Mouse (Mus musculus) layer of hippocampus, adult 9-11 months (tissue): Measurements from ENCODE around the gene Tigit.

Experiments
- DNase-seq: peaks from one replicate; pipeline ENCODE4 v3.0.0; 2022

Tigit gene

DNA sequence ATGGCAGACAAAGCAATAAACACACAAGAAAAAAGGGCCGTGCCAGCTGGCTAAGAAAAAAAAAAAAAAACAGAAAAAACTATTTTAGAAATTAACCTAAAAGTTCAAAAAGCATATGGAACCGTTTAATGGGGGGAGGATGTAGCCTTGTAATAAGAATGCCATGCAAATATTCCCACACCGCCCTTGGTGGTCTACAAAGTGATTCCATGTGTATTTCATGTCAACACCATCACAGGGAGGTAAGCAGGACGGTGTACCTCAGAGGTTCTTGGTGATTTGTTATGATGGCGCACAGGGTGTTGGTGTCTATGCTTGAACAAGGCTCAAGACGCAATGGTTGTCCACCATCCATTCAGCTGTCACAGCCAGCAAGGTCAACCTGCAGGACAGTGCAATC, 46.6 kb downstream of the Tigit start:
- DNase-seq = no peak

DNA sequence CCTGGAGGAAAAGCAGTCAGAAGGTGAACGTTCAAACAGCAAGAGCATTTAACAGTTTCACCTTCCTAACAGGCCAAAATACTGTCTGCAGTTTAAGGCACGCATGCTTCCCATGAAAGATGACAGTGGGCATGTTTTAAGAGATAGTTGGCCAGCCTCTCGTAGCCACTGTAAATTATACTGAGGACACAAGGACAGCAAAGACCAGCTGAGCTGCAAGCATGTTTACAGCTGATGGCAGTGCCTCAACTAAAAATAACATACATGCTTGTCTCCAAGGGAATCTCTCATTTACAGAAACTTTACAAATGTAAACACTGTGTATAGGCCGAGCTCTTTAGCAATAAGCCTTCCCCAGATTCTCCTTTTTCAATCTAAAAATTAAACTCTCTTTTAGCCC, 47.6 kb downstream of the Tigit start:
- DNase-seq = no peak

DNA sequence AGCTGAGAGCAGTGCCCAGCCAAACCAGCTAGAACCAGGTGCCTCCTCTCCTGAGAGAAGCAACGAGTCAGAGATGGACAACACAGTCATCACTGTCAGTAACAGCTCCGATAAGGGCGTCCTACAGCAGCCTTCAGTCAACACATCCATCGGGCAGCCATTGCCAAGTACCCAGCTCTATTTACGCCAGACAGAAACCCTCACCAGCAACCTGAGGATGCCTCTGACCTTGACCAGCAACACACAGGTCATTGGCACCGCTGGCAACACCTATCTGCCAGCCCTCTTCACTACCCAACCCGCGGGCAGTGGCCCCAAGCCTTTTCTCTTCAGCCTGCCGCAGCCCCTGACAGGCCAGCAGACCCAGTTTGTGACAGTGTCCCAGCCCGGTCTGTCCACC, 53.6 kb downstream of the Tigit start:
- no peak for DNase-seq

DNA sequence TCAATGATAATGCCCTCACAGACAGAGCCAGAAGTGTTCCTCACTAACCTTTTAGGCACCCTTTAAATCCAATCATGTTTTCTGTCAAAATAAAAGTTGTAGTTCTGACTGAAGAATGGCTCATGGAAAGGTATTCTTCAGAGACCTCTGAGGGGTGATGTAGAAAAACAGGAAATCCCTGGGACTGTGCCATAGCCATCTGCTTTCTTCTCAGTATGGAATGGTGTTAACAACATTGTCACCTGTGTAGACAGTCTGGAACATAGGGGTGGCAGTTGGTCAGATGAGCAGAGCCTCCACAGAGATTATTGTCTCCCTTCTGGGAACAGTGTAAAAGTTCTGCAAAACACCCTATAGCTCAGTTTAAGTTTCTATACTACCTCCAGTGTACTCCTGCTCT, 55.9 kb downstream of the Tigit start:
- DNase-seq = no peak

DNA sequence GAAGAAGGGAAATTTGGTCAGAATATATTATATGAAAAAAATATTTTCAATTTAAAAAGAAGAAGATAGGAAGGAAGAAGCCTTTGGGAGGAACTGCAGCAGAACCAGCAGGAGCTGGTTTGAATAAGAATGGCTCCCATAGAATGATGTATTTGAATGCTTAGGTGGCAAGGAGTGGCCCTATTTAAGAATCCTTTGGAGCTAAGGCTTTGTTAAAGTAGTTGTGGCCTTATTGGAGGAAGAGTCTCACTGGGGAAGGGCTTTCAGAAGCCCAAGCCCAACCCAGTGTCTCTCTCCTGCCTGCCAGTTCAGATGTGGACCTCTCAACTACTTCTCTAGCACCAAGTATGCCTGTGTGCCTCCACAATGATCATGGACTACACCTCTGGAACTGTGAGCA, 56.9 kb downstream of the Tigit start:
- no peak for DNase-seq

DNA sequence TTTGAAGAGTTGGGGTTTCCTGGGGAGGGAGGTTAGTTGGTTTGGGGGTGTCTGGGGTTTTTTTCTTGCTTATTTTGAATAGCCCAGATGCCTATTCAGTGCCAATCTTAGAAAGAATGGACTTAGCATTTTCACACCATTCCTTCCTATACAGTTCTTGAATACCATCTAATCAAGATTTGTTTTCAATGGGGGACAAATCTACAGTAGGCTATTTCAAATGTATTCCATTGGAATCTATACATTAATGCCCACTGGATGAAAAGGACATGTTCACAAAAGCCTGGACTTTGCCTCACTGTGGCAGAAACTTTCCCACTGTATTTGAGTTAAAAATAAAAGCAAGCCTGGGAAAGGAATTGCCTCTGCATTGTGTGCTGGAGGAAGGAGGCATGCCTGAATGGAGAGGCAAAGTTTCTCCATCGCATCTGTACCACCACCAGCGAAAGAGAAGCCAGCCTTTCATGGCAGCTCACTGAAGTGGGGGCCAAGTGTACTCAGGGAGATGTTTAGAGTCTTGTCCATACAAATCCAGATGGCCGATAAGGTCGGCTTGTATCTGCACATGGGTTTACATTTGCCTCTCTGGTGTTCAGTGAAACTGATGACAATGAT, 59.4 kb downstream of the Tigit start:
- no peak for DNase-seq

DNA sequence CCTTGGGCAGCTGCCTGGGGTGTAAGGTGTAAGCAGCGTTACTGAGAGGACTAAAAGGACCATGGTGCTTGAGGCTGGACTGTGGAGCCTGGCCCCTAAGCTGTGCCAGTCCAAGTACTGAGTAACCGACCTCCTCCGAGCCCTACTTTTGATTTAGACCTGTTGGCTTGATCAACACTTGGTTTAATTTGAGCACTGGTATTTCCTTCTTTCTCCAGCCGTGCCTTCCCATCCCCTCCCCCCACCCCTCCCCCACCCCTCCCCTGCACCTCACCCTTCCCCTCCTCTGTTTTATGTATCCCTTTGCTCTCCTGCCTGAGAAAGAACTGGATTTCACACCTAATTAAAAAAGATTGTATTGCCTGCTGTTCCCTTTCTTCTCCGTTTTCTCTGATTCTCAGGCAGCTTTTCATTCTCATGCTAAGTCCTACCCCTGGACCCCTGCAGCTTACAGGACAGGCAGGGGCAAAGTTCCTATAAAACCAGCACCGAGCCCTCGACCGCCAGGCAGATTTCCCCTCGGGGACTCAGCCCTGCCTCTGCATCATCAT, 60.3 kb downstream of the Tigit start:
- no peak for DNase-seq

DNA sequence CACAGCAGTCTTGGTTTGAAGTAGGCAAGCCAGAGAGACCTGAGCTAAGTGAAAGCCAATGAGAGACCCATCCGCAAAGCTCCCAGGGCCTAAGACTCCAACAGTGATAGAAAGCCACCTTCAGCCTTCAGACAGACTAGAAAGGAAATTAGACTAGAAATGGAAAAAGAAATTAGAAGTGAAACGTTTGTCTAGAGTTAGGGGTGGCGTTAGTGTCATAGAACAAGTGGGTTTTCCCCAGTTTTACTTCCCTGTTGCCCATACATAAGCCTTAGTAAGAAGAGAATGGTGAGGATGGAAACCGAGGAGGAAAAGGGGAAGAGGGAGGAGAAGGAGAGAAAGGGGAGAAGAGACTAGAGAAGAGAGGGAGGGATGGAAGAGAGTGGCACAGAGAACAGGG, 61.4 kb downstream of the Tigit start:
- DNase-seq = no peak

DNA sequence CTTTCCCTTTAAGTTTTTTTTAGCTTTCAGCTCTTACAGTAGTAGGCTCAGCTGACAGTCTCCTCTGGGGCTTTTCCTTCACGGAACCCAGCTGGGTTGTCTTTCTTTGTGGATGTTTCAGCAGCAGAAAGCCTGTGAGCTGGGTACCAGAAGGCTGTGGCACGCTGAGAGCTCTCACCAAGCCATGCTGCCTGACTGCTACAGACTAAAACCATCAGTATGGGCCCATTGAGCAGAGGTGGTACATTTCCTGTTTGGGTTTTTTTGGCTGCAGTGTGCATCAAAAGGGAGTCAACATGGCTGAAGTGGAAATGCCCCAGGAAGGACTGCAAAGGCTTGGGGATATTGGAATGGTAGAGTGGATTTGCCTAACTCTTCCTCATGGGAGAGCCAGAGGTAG, 64.2 kb downstream of the Tigit start:
- no peak for DNase-seq
